ENCODE assay signal across 29 mouse cellular contexts in the genomic region with DNA sequence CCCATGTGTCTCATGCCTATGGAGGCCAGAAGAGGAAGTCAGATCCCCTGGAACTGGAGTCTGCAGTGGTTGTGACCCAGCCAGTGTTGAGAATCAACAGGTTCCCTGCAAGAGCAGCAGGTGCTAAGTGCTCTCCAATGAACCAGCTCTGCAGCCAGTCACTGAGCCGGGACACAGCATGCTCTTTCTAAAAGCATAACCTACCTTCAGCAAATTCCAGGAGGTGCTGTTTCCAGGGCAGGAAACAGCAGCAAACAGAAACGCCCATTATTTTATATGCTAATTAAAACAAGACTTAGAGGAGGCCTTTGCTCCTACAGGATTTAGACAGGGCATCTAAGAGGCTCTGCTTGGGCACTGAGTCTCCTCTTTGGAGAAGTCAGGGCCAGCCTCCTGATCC. TPM values are rescaled to one million over a fixed set of nuclear protein-coding genes. Genes with fewer than 3 reads are reported as not detected.
DNase-seq lines count a peak whose midpoint lies in the region; ATAC-seq lines count a peak whose summit lies in the region.
"Had no signal": no experiment of that assay in that cellular context is flagged by ENCODE, and none has a peak within 500 bp of the region (broad histone marks: within the 10 kb centered on the region; RNA-seq: fewer than 3 reads in every experiment).

No protein-coding gene starts in this region.

- 50% methylated on average over 2 of the region's 2 CpGs for WGBS in kidney, embryonic 15.5 days
- WGBS in kidney, embryonic 14.5 days = 57% methylated on average over 2 of the region's 2 CpGs
- 59% methylated on average over 2 of the region's 2 CpGs for WGBS in forebrain, embryonic 12.5 days

- no peaks in the 10 kb centered on the region for H3K9me3 ChIP-seq in kidney, embryonic 15.5 days (replicated peaks)
- no peaks in the 10 kb centered on the region for H3K9me3 ChIP-seq in kidney, embryonic 14.5 days (ENCODE audit: control insufficient read depth, low read length)
- H3K9me3 ChIP-seq in forebrain, embryonic 12.5 days = no peaks in the 10 kb centered on the region
- H3K9me3 ChIP-seq: embryonic facial prominence, embryonic 10.5 days; embryonic facial prominence, embryonic 13.5 days; forebrain, embryonic 13.5 days; G1E; heart, embryonic 10.5 days; heart, embryonic 13.5 days had no signal

- H3K4me1 ChIP-seq in kidney, embryonic 15.5 days = peaks cover 10% of the 10 kb centered on the region
- peaks cover 3% of the 10 kb centered on the region; the same call in 1 of the 2 replicates for H3K4me1 ChIP-seq in kidney, embryonic 14.5 days (ENCODE audit: control insufficient read depth, insufficient read depth, low read length)
- H3K4me1 ChIP-seq in forebrain, embryonic 12.5 days = 0 out of 2 replicates have a peak, but pooled peaks cover 5% of the 10 kb centered on the region

- no peak for DNase-seq in kidney, adult 18-20 months
- DNase-seq in kidney, postnatal 25 days = peak; percentile 16 to 55
- DNase-seq in ES-CJ7 (ENCODE audit: low read depth, low spot score) = peak; percentile 62
- DNase-seq: adrenal gland, adult 8-10 months; adrenal gland, postnatal 25 days; cerebellum, adult 11-12 months; cerebellum, adult 8-10 months; cerebellum, postnatal 10 days; cerebellum, postnatal 36 days; embryo, embryonic 11 days; gastrocnemius, postnatal 10 days; gastrocnemius, postnatal 36 days; heart, adult 2 months; heart, postnatal 14 days; heart, postnatal 4 days had no signal

- ATAC-seq in kidney, embryonic 15.5 days (replicated peaks; ENCODE audit: low FRiP score) = no peak
- no peak for ATAC-seq in kidney, embryonic 14.5 days (ENCODE audit: low FRiP score, low TSS enrichment)
- ATAC-seq in forebrain, embryonic 12.5 days (ENCODE audit: low FRiP score) = no peak
- ATAC-seq: forebrain, embryonic 13.5 days; forebrain, embryonic 16.5 days; hindbrain, postnatal 0 days; Patski had no signal

- no peak overlapping the region for H3K4me3 ChIP-seq in kidney, embryonic 15.5 days (replicated peaks)
- H3K4me3 ChIP-seq in kidney, embryonic 14.5 days (ENCODE audit: low read length) = no peak overlapping the region
- H3K4me3 ChIP-seq in forebrain, embryonic 12.5 days (replicated peaks) = no peak overlapping the region
- H3K4me3 ChIP-seq: embryonic facial prominence, embryonic 10.5 days; embryonic facial prominence, embryonic 13.5 days; erythroblast, embryonic 14.5 days; forebrain, embryonic 13.5 days; heart, adult 2 months; heart, embryonic 10.5 days; heart, embryonic 13.5 days had no signal

- H3K27ac ChIP-seq in kidney, embryonic 15.5 days = peak overlapping the region; percentile 54; the same call in 1 of the 2 replicates
- H3K27ac ChIP-seq in kidney, embryonic 14.5 days (ENCODE audit: low read depth, low read length) = no peak overlapping the region
- H3K27ac ChIP-seq in forebrain, embryonic 12.5 days = no peak overlapping the region
- H3K27ac ChIP-seq: embryonic facial prominence, embryonic 10.5 days; embryonic facial prominence, embryonic 13.5 days; forebrain, embryonic 13.5 days; heart, adult 2 months; heart, embryonic 10.5 days; heart, embryonic 13.5 days; hindbrain, embryonic 14.5 days; hindbrain, postnatal 0 days had no signal

- no peak overlapping the region for H3K9ac ChIP-seq in kidney, embryonic 15.5 days
- no peak overlapping the region for H3K9ac ChIP-seq in kidney, embryonic 14.5 days (ENCODE audit: low read depth, low read length)
- H3K9ac ChIP-seq in forebrain, embryonic 12.5 days = no peak overlapping the region
- H3K9ac ChIP-seq: embryonic facial prominence, embryonic 13.5 days; forebrain, embryonic 13.5 days; heart, embryonic 13.5 days; hindbrain, embryonic 14.5 days had no signal

- no peak overlapping the region for H3K4me2 ChIP-seq in kidney, embryonic 15.5 days
- H3K4me2 ChIP-seq in kidney, embryonic 14.5 days (replicated peaks; ENCODE audit: low read depth, low read length) = no peak overlapping the region
- no peak overlapping the region for H3K4me2 ChIP-seq in forebrain, embryonic 12.5 days
- H3K4me2 ChIP-seq: embryonic facial prominence, embryonic 13.5 days; forebrain, embryonic 13.5 days; heart, embryonic 13.5 days; hindbrain, embryonic 14.5 days had no signal

- no peaks in the 10 kb centered on the region for H3K27me3 ChIP-seq in kidney, embryonic 15.5 days
- no peaks in the 10 kb centered on the region for H3K27me3 ChIP-seq in kidney, embryonic 14.5 days (ENCODE audit: control insufficient read depth, insufficient read depth, low read length)
- H3K27me3 ChIP-seq in forebrain, embryonic 12.5 days = no peaks in the 10 kb centered on the region
- H3K27me3 ChIP-seq: embryonic facial prominence, embryonic 13.5 days; forebrain, embryonic 13.5 days; heart, embryonic 13.5 days; Patski had no signal

- H3K36me3 ChIP-seq in kidney, embryonic 15.5 days = no peaks in the 10 kb centered on the region
- H3K36me3 ChIP-seq in kidney, embryonic 14.5 days (ENCODE audit: control insufficient read depth, insufficient read depth, low read length) = no peaks in the 10 kb centered on the region
- H3K36me3 ChIP-seq in forebrain, embryonic 12.5 days (replicated peaks) = no peaks in the 10 kb centered on the region
- H3K36me3 ChIP-seq: embryonic facial prominence, embryonic 10.5 days; embryonic facial prominence, embryonic 13.5 days; G1E; heart, embryonic 10.5 days; heart, embryonic 13.5 days had no signal

RNA-seq across cellular contexts. Expression of a gene that starts 16.4 kb away (rescaled TPM):
- 24.6 and 25.7 TPM in 2 replicates for polyA plus RNA-seq in kidney, embryonic 15.5 days (2015; fragmentation: Nextera tagmentation; extraction: Ambion mirVana)
- 24.5 and 25.7 TPM in 2 replicates for polyA plus RNA-seq in kidney, embryonic 14.5 days (2014; fragmentation: Nextera tagmentation; extraction: Ambion mirVana)
- 20.9 and 22.6 TPM in 2 replicates for polyA plus RNA-seq in forebrain, embryonic 12.5 days (2016; fragmentation: Nextera tagmentation; extraction: Ambion mirVana)

RNA-seq across cellular contexts. Expression of a gene that starts 18.5 kb away (rescaled TPM):
- 41.2 and 43.8 TPM in 2 replicates for polyA plus RNA-seq in kidney, embryonic 15.5 days (2015; fragmentation: Nextera tagmentation; extraction: Ambion mirVana)
- 42.4 and 47.3 TPM in 2 replicates for polyA plus RNA-seq in kidney, embryonic 14.5 days (2014; fragmentation: Nextera tagmentation; extraction: Ambion mirVana)
- polyA plus RNA-seq in forebrain, embryonic 12.5 days (2016; fragmentation: Nextera tagmentation; extraction: Ambion mirVana) = 22.0 and 26.6 TPM in 2 replicates

RNA-seq across cellular contexts. Expression of a gene that starts 34.4 kb away (rescaled TPM):
- polyA plus RNA-seq in kidney, embryonic 15.5 days (2015; fragmentation: Nextera tagmentation; extraction: Ambion mirVana) = 19.2 and 23.8 TPM in 2 replicates
- polyA plus RNA-seq in kidney, embryonic 14.5 days (2014; fragmentation: Nextera tagmentation; extraction: Ambion mirVana) = 7.7 and 21.1 TPM in 2 replicates
- polyA plus RNA-seq in forebrain, embryonic 12.5 days (2016; fragmentation: Nextera tagmentation; extraction: Ambion mirVana) = 27.6 and 30.7 TPM in 2 replicates
- polyA plus RNA-seq: erythroblast, embryonic 14.5 days had no signal

RNA-seq across cellular contexts. Expression of a gene that starts 48.8 kb away (rescaled TPM):
- polyA plus RNA-seq in kidney, embryonic 15.5 days (2015; fragmentation: Nextera tagmentation; extraction: Ambion mirVana) = 90.1 and 92.6 TPM in 2 replicates
- 102 and 116 TPM in 2 replicates for polyA plus RNA-seq in kidney, embryonic 14.5 days (2014; fragmentation: Nextera tagmentation; extraction: Ambion mirVana)
- 114 TPM in 2 replicates for polyA plus RNA-seq in forebrain, embryonic 12.5 days (2016; fragmentation: Nextera tagmentation; extraction: Ambion mirVana)
